Mouse (Mus musculus) erythroblast, adult 5-6 weeks (primary cell): ENCODE data around the gene Cox4i2. TPM values are rescaled to one million over a fixed set of nuclear protein-coding genes. Genes with fewer than 3 reads are reported as not detected.

Experiments used
- total RNA-seq, 2 experiments: library from RNA; stranded (forward) in 1 of 2; stranded (reverse) in 1 of 2; fragments of 150-400 nt in 1 of 2; fragments of 200-764, 138-1000 nt in 1 of 2; gene quantifications; 2 replicates each; pipeline versions ENCODE4 v1.2.3 to v1.2.4; 2015 to 2017; ENCODE audit warnings: low replicate concordance in 2 of 2

Cox4i2 gene
- total RNA-seq, 2 experiments from 2014 or later, result not detected

Other genes with a start within 250 kb of the Cox4i2 start
- gene Defb26, start 242.5 kb upstream of the Cox4i2 start, total RNA-seq (2015; ENCODE audit: low replicate concordance), result not detected in 2 replicates
- not detected in 2 replicates for gene Defb26, start 242.5 kb upstream of the Cox4i2 start, total RNA-seq (2017; ENCODE audit: low replicate concordance)
- not detected in 2 replicates for gene Defb28, start 235.9 kb upstream of the Cox4i2 start, total RNA-seq (2015; ENCODE audit: low replicate concordance)
- gene Defb28, start 235.9 kb upstream of the Cox4i2 start, total RNA-seq (2017; ENCODE audit: low replicate concordance), result not detected in 2 replicates
- not detected in 2 replicates for gene Defb29, start 214.1 kb upstream of the Cox4i2 start, total RNA-seq (2015; ENCODE audit: low replicate concordance)
- gene Defb29, start 214.1 kb upstream of the Cox4i2 start, total RNA-seq (2017; ENCODE audit: low replicate concordance), result not detected in 2 replicates
- not detected in 2 replicates for gene Gm17416, start 184.8 kb upstream of the Cox4i2 start, total RNA-seq (2015; ENCODE audit: low replicate concordance)
- gene Gm17416, start 184.8 kb upstream of the Cox4i2 start, total RNA-seq (2017; ENCODE audit: low replicate concordance), result not detected in 2 replicates
- gene Defb21, start 181.4 kb upstream of the Cox4i2 start, total RNA-seq (2015; ENCODE audit: low replicate concordance), result not detected in 2 replicates
- gene Defb21, start 181.4 kb upstream of the Cox4i2 start, total RNA-seq (2017; ENCODE audit: low replicate concordance), result not detected in 2 replicates
- not detected in 2 replicates for gene Defb19, start 173.9 kb upstream of the Cox4i2 start, total RNA-seq (2015; ENCODE audit: low replicate concordance)
- not detected in 2 replicates for gene Defb19, start 173.9 kb upstream of the Cox4i2 start, total RNA-seq (2017; ENCODE audit: low replicate concordance)
- gene Defb45, start 154.8 kb upstream of the Cox4i2 start, total RNA-seq (2015; ENCODE audit: low replicate concordance), result not detected in 2 replicates
- not detected in 2 replicates for gene Defb45, start 154.8 kb upstream of the Cox4i2 start, total RNA-seq (2017; ENCODE audit: low replicate concordance)
- not detected in 2 replicates for gene Defb36, start 149.8 kb upstream of the Cox4i2 start, total RNA-seq (2015; ENCODE audit: low replicate concordance)
- gene Defb36, start 149.8 kb upstream of the Cox4i2 start, total RNA-seq (2017; ENCODE audit: low replicate concordance), result not detected in 2 replicates
- not detected in 2 replicates for gene Defb25, start 131.1 kb upstream of the Cox4i2 start, total RNA-seq (2015; ENCODE audit: low replicate concordance)
- not detected in 2 replicates for gene Defb25, start 131.1 kb upstream of the Cox4i2 start, total RNA-seq (2017; ENCODE audit: low replicate concordance)
- 0.77 TPM in 1 of 2 replicates, not detected in the other for gene Rem1, start 127.2 kb upstream of the Cox4i2 start, total RNA-seq (2015; ENCODE audit: low replicate concordance)
- 0.60 TPM in 1 of 2 replicates, not detected in the other for gene Rem1, start 127.2 kb upstream of the Cox4i2 start, total RNA-seq (2017; ENCODE audit: low replicate concordance)
- 32.9 and 37.4 TPM in 2 replicates for gene H13, start 84.7 kb upstream of the Cox4i2 start, total RNA-seq (2015; ENCODE audit: low replicate concordance)
- gene H13, start 84.7 kb upstream of the Cox4i2 start, total RNA-seq (2017; ENCODE audit: low replicate concordance), result 13.8 and 20.8 TPM in 2 replicates
- 2.3 TPM in 1 of 2 replicates, not detected in the other for gene Mcts2, start 67.1 kb upstream of the Cox4i2 start, total RNA-seq (2015; ENCODE audit: low replicate concordance)
- gene Mcts2, start 67.1 kb upstream of the Cox4i2 start, total RNA-seq (2017; ENCODE audit: low replicate concordance), result 1.4 and 3.2 TPM in 2 replicates
- gene Id1, start 17.9 kb upstream of the Cox4i2 start, total RNA-seq (2015; ENCODE audit: low replicate concordance), result 3.6 TPM in 1 of 2 replicates, not detected in the other
- 3.7 and 4.5 TPM in 2 replicates for gene Id1, start 17.9 kb upstream of the Cox4i2 start, total RNA-seq (2017; ENCODE audit: low replicate concordance)
- gene Bcl2l1, start 77.6 kb downstream of the Cox4i2 start, total RNA-seq (2015; ENCODE audit: low replicate concordance), result 543 and 572 TPM in 2 replicates
- gene Bcl2l1, start 77.6 kb downstream of the Cox4i2 start, total RNA-seq (2017; ENCODE audit: low replicate concordance), result 807 and 937 TPM in 2 replicates
- gene Tpx2, start 93.8 kb downstream of the Cox4i2 start, total RNA-seq (2015; ENCODE audit: low replicate concordance), result 39.8 and 43.9 TPM in 2 replicates
- 53.4 and 65.9 TPM in 2 replicates for gene Tpx2, start 93.8 kb downstream of the Cox4i2 start, total RNA-seq (2017; ENCODE audit: low replicate concordance)
- not detected in 2 replicates for gene Mylk2, start 157.2 kb downstream of the Cox4i2 start, total RNA-seq (2015; ENCODE audit: low replicate concordance)
- not detected in 2 replicates for gene Mylk2, start 157.2 kb downstream of the Cox4i2 start, total RNA-seq (2017; ENCODE audit: low replicate concordance)
- not detected in 2 replicates for gene Foxs1, start 179.0 kb downstream of the Cox4i2 start, total RNA-seq (2015; ENCODE audit: low replicate concordance)
- not detected in 2 replicates for gene Foxs1, start 179.0 kb downstream of the Cox4i2 start, total RNA-seq (2017; ENCODE audit: low replicate concordance)
- not detected in 2 replicates for gene Dusp15, start 197.5 kb downstream of the Cox4i2 start, total RNA-seq (2015; ENCODE audit: low replicate concordance)
- 0.17 TPM in 1 of 2 replicates, not detected in the other for gene Dusp15, start 197.5 kb downstream of the Cox4i2 start, total RNA-seq (2017; ENCODE audit: low replicate concordance)
- gene Ttll9, start 208.3 kb downstream of the Cox4i2 start, total RNA-seq (2015; ENCODE audit: low replicate concordance), result 0.38 TPM in 1 of 2 replicates, not detected in the other
- gene Ttll9, start 208.3 kb downstream of the Cox4i2 start, total RNA-seq (2017; ENCODE audit: low replicate concordance), result not detected in 2 replicates